Mouse (Mus musculus): ENCODE measurements around the gene Olfr1339. TPM values are rescaled to one million over a fixed set of nuclear protein-coding genes. Genes with fewer than 3 reads are reported as not detected.
A peak's percentile ranks its signal among the peaks of the same experiment; 100 is the strongest.

Gene Olfr1339
- polyA plus RNA-seq, 2 experiments: not detected

DNA sequence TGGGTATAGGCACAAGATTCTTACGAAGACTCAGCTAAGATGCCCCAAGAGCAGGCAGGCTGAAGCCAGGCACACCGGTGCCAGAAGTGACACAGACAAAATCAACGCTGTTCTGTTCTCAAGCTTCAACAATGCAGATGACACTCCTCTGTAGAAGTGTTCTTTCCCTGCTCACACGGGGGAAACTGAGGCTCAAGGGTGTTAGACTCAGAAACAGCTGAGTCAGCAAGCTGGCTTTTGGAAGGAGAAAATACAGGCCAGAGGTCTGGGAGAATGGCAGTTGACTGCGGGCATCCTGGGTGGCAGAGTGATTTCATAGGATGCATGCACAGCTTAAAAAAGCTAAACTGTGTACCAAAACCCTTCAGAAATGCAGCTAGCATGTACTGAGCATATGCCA, 23.9 kb upstream of the Olfr1339 start:
- Histone ChIP-seq H3K27me3 (ENCODE audit: control insufficient read depth, insufficient read depth, low read length) (no peaks in the 10 kb centered on the region), H3K27ac (replicated peaks; ENCODE audit: low read depth, low read length) (no peak overlapping the region), H3K4me3 (replicated peaks; ENCODE audit: low read length) (no peak overlapping the region), H3K4me2 (replicated peaks; ENCODE audit: low read depth, low read length, severe bottlenecking) (no peak overlapping the region), H3K9me3 (ENCODE audit: control insufficient read depth, low read length) (no peaks in the 10 kb centered on the region), H3K9ac (ENCODE audit: low read depth, low read length, severe bottlenecking) (no peak overlapping the region), H3K4me1 (ENCODE audit: control insufficient read depth, insufficient read depth, low read length) (no peaks in the 10 kb centered on the region), H3K36me3 (ENCODE audit: control insufficient read depth, insufficient read depth, low read length) (no peaks in the 10 kb centered on the region)
- DNase-seq (ENCODE audit: low spot score): no peak
- ATAC-seq (ENCODE audit: low FRiP score, low read depth): no peak
- TF ChIP-seq POLR2A (IDR thresholded peaks at IDR 0.05; ENCODE audit: borderline replicate concordance, extremely low read depth, insufficient read depth, insufficient read length): no peak
- WGBS: 80% methylated on average over 5 of the region's 5 CpGs

DNA sequence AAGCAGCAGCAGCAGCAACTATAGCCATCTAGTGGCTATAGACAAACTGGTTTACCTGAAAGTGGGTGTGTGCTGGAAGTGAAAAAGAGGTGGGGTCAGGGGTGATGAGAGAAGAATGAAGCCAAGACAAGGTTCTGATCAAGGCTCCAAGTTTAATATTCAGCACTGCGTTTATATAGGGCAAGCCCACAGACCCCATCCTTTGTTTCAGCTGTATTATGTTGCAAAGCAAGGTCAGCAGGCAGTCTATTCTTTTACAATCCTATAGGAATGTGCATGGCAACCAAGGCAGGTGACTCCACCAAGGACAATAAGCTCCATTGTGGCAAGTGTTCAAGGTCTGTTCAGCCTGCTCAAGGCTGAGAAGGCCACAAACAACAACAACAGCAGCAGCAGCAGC, 20.3 kb upstream of the Olfr1339 start:
- no peaks in the 10 kb centered on the region for H3K36me3 ChIP-seq (ENCODE audit: control insufficient read depth, insufficient read depth, low read length)
- WGBS: 65% methylated on average over 1 of the region's 1 CpGs

DNA sequence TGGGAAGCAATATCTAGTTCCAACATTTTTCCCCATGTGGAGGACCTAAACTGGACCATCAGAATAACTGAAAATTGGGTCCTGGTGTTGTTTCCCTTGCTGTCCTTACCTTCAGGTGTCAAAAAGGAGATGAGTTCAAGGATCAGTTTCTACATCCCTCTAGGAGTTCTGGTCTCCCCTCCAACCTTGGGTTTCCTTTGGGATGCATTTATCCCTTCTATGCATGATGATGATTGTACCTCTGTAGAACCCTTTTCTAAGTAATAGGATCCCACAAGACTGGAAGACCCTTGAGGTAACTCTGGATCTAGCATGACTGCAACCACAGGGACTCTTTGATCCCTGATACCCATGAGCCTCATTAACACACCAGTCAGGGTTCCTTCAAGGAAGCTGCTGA, 12.1 kb upstream of the Olfr1339 start, which contains the start of gene Olfr1340:
Gene Olfr1340 (plus strand): TSS at position 301 of the 400 bp plus-strand sequence.
- Histone ChIP-seq H3K36me3 (ENCODE audit: control insufficient read depth, insufficient read depth, low read length) (no peaks in the 10 kb centered on the region), H3K9ac (ENCODE audit: low read depth, low read length, severe bottlenecking) (no peak within 1 kb of the TSS), H3K27ac (replicated peaks; ENCODE audit: low read depth, low read length) (no peak within 1 kb of the TSS), H3K4me3 (replicated peaks; ENCODE audit: low read length) (no peak within 1 kb of the TSS), H3K9me3 (ENCODE audit: control insufficient read depth, low read length) (no peaks in the 10 kb centered on the region), H3K27me3 (ENCODE audit: control insufficient read depth, insufficient read depth, low read length) (no peaks in the 10 kb centered on the region), H3K4me2 (replicated peaks; ENCODE audit: low read depth, low read length, severe bottlenecking) (no peak within 1 kb of the TSS), H3K4me1 (ENCODE audit: control insufficient read depth, insufficient read depth, low read length) (no peaks in the 10 kb centered on the region)
- DNase-seq (ENCODE audit: low spot score): no peak
- no peak for ATAC-seq (ENCODE audit: low FRiP score, low read depth)
- TF ChIP-seq POLR2A (IDR thresholded peaks at IDR 0.05; ENCODE audit: borderline replicate concordance, extremely low read depth, insufficient read depth, insufficient read length): no peak

More for the DNA sequence above, 20.3 kb upstream of the Olfr1339 start:
- H3K9me3 ChIP-seq (ENCODE audit: control insufficient read depth, low read length): no peaks in the 10 kb centered on the region
- ATAC-seq (ENCODE audit: low FRiP score, low read depth): no peak
- H3K27ac ChIP-seq (replicated peaks; ENCODE audit: low read depth, low read length): no peak overlapping the region
- no peaks in the 10 kb centered on the region for H3K27me3 ChIP-seq (ENCODE audit: control insufficient read depth, insufficient read depth, low read length)
- H3K4me1 ChIP-seq (ENCODE audit: control insufficient read depth, insufficient read depth, low read length): no peaks in the 10 kb centered on the region
- TF ChIP-seq POLR2A (IDR thresholded peaks at IDR 0.05; ENCODE audit: borderline replicate concordance, extremely low read depth, insufficient read depth, insufficient read length): no peak
- no peak overlapping the region for H3K4me3 ChIP-seq (replicated peaks; ENCODE audit: low read length)
- no peak overlapping the region for H3K9ac ChIP-seq (ENCODE audit: low read depth, low read length, severe bottlenecking)
- no peak for DNase-seq (ENCODE audit: low spot score)
- no peak overlapping the region for H3K4me2 ChIP-seq (replicated peaks; ENCODE audit: low read depth, low read length, severe bottlenecking)

DNA sequence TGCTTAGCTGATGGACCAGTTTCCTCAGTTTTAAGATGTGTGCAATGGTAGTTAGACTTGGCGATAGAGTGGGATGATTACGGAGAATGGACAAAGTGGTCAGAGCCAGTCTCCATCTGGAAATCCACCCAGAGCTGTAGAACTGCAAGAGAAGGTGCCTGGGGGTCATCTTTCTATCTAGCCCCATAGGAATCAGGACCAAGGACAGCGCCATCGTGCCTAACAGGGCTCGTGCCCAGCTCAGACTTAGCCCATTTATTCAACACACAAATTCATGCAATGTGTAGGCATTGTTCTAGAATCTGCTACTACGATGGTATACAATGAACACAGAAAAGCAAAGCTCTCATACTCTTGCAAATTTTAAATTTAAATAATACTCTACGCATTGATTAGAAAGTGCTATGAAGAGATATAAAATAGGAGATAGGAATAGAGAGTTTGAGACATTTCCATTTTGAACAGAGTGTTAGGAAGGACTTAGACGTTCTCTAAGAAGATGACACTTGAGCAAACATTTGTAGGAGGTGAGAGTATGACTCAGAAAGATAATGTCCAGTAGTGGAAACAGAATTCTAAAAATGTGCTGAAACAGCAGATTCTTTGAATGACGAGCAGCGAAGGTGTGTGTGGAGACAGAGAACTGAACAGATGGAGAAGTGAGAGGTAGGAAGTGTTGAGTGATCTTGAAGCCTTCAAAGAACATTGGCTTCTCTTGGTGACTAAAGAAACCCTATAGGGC, 10.1 kb upstream of the Olfr1339 start:
- Histone ChIP-seq H3K27me3 (ENCODE audit: control insufficient read depth, insufficient read depth, low read length) (no peaks in the 10 kb centered on the region), H3K9ac (ENCODE audit: low read depth, low read length, severe bottlenecking) (no peak overlapping the region), H3K4me2 (replicated peaks; ENCODE audit: low read depth, low read length, severe bottlenecking) (no peak overlapping the region), H3K27ac (replicated peaks; ENCODE audit: low read depth, low read length) (no peak overlapping the region), H3K4me3 (replicated peaks; ENCODE audit: low read length) (no peak overlapping the region), H3K4me1 (ENCODE audit: control insufficient read depth, insufficient read depth, low read length) (no peaks in the 10 kb centered on the region), H3K36me3 (ENCODE audit: control insufficient read depth, insufficient read depth, low read length) (no peaks in the 10 kb centered on the region), H3K9me3 (ENCODE audit: control insufficient read depth, low read length) (no peaks in the 10 kb centered on the region)
- DNase-seq (ENCODE audit: low spot score): peak; percentile 28
- no peak for ATAC-seq (ENCODE audit: low FRiP score, low read depth)
- 52% methylated on average over 10 of the region's 10 CpGs for WGBS
- TF ChIP-seq POLR2A (IDR thresholded peaks at IDR 0.05; ENCODE audit: borderline replicate concordance, extremely low read depth, insufficient read depth, insufficient read length): no peak

DNA sequence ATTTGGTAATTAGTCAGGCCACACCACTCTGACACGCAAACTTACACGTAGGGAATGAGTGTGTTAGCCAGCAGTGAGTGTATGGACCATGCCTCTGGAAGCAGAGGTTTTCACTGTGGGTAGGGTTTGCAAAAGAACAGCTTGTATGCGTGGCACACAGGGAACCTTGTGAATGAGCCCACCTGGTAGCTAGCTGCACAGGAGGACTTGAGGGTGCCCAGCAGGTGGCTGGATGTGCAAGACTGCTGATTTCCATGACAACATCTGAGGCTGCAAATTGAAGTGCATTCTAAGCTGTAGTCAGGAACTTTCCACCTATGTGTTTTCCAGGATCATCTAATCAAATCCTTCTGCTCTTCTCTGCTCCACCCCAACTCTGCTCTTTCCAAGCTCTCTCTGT, 7.6 kb downstream of the Olfr1339 start:
- DNase-seq (ENCODE audit: low spot score) (no peak), ATAC-seq (ENCODE audit: low FRiP score, low read depth) (no peak)
- no peak overlapping the region for H3K4me2 ChIP-seq (replicated peaks; ENCODE audit: low read depth, low read length, severe bottlenecking)
- H3K27ac ChIP-seq (replicated peaks; ENCODE audit: low read depth, low read length): no peak overlapping the region
- 66% methylated on average over 3 of the region's 3 CpGs for WGBS
- no peaks in the 10 kb centered on the region for H3K9me3 ChIP-seq (ENCODE audit: control insufficient read depth, low read length)
- TF ChIP-seq POLR2A (IDR thresholded peaks at IDR 0.05; ENCODE audit: borderline replicate concordance, extremely low read depth, insufficient read depth, insufficient read length): no peak
- H3K4me1 ChIP-seq (ENCODE audit: control insufficient read depth, insufficient read depth, low read length): no peaks in the 10 kb centered on the region
- no peaks in the 10 kb centered on the region for H3K36me3 ChIP-seq (ENCODE audit: control insufficient read depth, insufficient read depth, low read length)
- H3K4me3 ChIP-seq (replicated peaks; ENCODE audit: low read length): no peak overlapping the region
- no peak overlapping the region for H3K9ac ChIP-seq (ENCODE audit: low read depth, low read length, severe bottlenecking)
- no peaks in the 10 kb centered on the region; the same call in 1 of the 2 replicates for H3K27me3 ChIP-seq (ENCODE audit: control insufficient read depth, insufficient read depth, low read length)

Data from limb, embryonic 14.5 days (tissue).